Mouse (Mus musculus) liver, embryonic 12.5 days (tissue): ENCODE results near the gene Babam2. TPM values are rescaled to one million over a fixed set of nuclear protein-coding genes. Genes with fewer than 3 reads are reported as not detected.
A peak's percentile ranks its signal among the peaks of the same experiment; 100 is the strongest.
"Not testable (repeated sequence)": the region's sequence is repeated elsewhere in the genome, so short reads cannot be mapped to it uniquely, and the experiment has no call there.

Source experiments
- ATAC-seq: fragments of 200-750 bp; cut with Nextera tagmentation; 2 replicates; pipeline ENCODE4 v1.8.0; 2017; ENCODE audit warnings: moderate number of reproducible peaks, mild to moderate bottlenecking, moderate library complexity
- H3K27ac ChIP-seq: fragments of 300-500 bp; sonication (generic); 2 replicates; pipeline ENCODE4 v1.5.1; 2016; ENCODE audit warnings: mild to moderate bottlenecking
- H3K27me3 ChIP-seq: fragments of 300-500 bp; sonication (generic); replicated peaks from 2 replicates; pipeline ENCODE4 v1.6.1; 2016; ENCODE audit warnings: mild to moderate bottlenecking, moderate library complexity
- H3K36me3 ChIP-seq: fragments of 300-500 bp; sonication (generic); 2 replicates; pipeline ENCODE4 v1.6.1; 2016; ENCODE audit warnings: mild to moderate bottlenecking, moderate library complexity
- H3K4me1 ChIP-seq: fragments of 300-500 bp; sonication (generic); 2 replicates; pipeline ENCODE4 v1.6.1; 2016
- H3K4me2 ChIP-seq: fragments of 300-500 bp; sonication (generic); 2 replicates; pipeline ENCODE4 v1.6.1; 2016; ENCODE audit warnings: mild to moderate bottlenecking, moderate library complexity
- H3K4me3 ChIP-seq: fragments of 300-500 bp; sonication (generic); 2 replicates; pipeline ENCODE4 v1.5.1; 2016; ENCODE audit warnings: mild to moderate bottlenecking, moderate library complexity
- H3K9ac ChIP-seq: fragments of 300-500 bp; sonication (generic); 2 replicates; pipeline ENCODE4 v1.6.1; 2016; ENCODE audit warnings: mild to moderate bottlenecking, moderate library complexity
- H3K9me3 ChIP-seq: fragments of 300-500 bp; sonication (generic); replicated peaks from 2 replicates; pipeline ENCODE4 v1.6.1; 2016; ENCODE audit warnings: mild to moderate bottlenecking, moderate library complexity
- WGBS: fragments of 180-500 bp; shearing (Covaris S2); methylation state at CpG from one replicate; pipeline ENCODE4 v1.1.7; 2016; ENCODE audit not compliant: insufficient replicate concordance; 5-methylcytosine and 5-hydroxymethylcytosine counted together
- polyA plus RNA-seq: library from polyadenylated mRNA; unstranded; fragments of >200 nt; fragmentation: Nextera tagmentation; extraction: Ambion mirVana; gene quantifications from 2 replicates; pipeline ENCODE4 v1.2.1, GENCODE M21; 2016

Babam2 gene
- polyA plus RNA-seq, 1 experiment from 2014 or later, result 41.3 TPM

- Histone ChIP-seq H3K27ac (no peak overlapping the region), H3K9me3 (no peaks in the 10 kb centered on the region), H3K9ac (no peak overlapping the region), H3K36me3 (no peaks in the 10 kb centered on the region), H3K4me3 (no peak overlapping the region), H3K4me2 (no peak overlapping the region), H3K27me3 (no peaks in the 10 kb centered on the region), H3K4me1 (no peaks in the 10 kb centered on the region)
- WGBS, result 31% methylated on average over 2 of the region's 2 CpGs
- ATAC-seq, result no peak
These were observed 263.9 kb downstream of the Babam2 start for GRCm38 (mm10) chr5:31961423-31961822.

- no peak overlapping the region for H3K4me2 ChIP-seq
- no peaks in the 10 kb centered on the region for H3K4me1 ChIP-seq
- no peaks in the 10 kb centered on the region for H3K27me3 ChIP-seq
- ATAC-seq, result no peak
- H3K9ac ChIP-seq, result no peak overlapping the region
- 60% methylated on average over 3 of the region's 3 CpGs for WGBS
- H3K9me3 ChIP-seq, result no peaks in the 10 kb centered on the region
- no peak overlapping the region for H3K4me3 ChIP-seq
- H3K27ac ChIP-seq, result no peak overlapping the region
- no peaks in the 10 kb centered on the region for H3K36me3 ChIP-seq
These were observed 264.9 kb downstream of the Babam2 start for GRCm38 (mm10) chr5:31962346-31962745.

GRCm38 (mm10) chr5:31963352-31963751 lies 265.9 kb downstream of the Babam2 start:
- 77% methylated on average over 8 of the region's 8 CpGs for WGBS
- Histone ChIP-seq H3K4me2 (no peak overlapping the region), H3K36me3 (no peaks in the 10 kb centered on the region), H3K27ac (no peak overlapping the region), H3K9ac (no peak overlapping the region), H3K9me3 (no peaks in the 10 kb centered on the region), H3K4me1 (no peaks in the 10 kb centered on the region), H3K4me3 (no peak overlapping the region), H3K27me3 (no peaks in the 10 kb centered on the region)
- ATAC-seq, result no peak

GRCm38 (mm10) chr5:31963851-31964250 lies 266.4 kb downstream of the Babam2 start:
- no peak for ATAC-seq
- no peak overlapping the region for H3K27ac ChIP-seq
- WGBS, result 64% methylated on average over 2 of the region's 2 CpGs

GRCm38 (mm10) chr5:31966741-31967140 lies 269.3 kb downstream of the Babam2 start:
- Histone ChIP-seq H3K36me3 (no peaks in the 10 kb centered on the region), H3K9me3 (no peaks in the 10 kb centered on the region), H3K27ac (no peak overlapping the region), H3K27me3 (no peaks in the 10 kb centered on the region), H3K4me2 (no peak overlapping the region), H3K9ac (no peak overlapping the region), H3K4me1 (no peaks in the 10 kb centered on the region), H3K4me3 (no peak overlapping the region)
- ATAC-seq, result no peak
- 66% methylated on average over 5 of the region's 5 CpGs for WGBS

More at GRCm38 (mm10) chr5:31963851-31964250, 266.4 kb downstream of the Babam2 start:
- Histone ChIP-seq H3K36me3 (no peaks in the 10 kb centered on the region), H3K4me3 (no peak overlapping the region), H3K27me3 (no peaks in the 10 kb centered on the region), H3K4me2 (no peak overlapping the region), H3K9ac (no peak overlapping the region), H3K9me3 (no peaks in the 10 kb centered on the region), H3K4me1 (no peaks in the 10 kb centered on the region)

- Histone ChIP-seq H3K4me3 (no peak overlapping the region), H3K27me3 (no peaks in the 10 kb centered on the region), H3K36me3 (no peaks in the 10 kb centered on the region), H3K9me3 (no peaks in the 10 kb centered on the region), H3K9ac (no peak overlapping the region), H3K27ac (no peak overlapping the region), H3K4me1 (no peaks in the 10 kb centered on the region), H3K4me2 (no peak overlapping the region)
- 0 out of 2 replicates have a peak, but pooled peaks have one; percentile 21 for ATAC-seq
- 74% methylated on average over 4 of the region's 4 CpGs for WGBS
These were observed 270.0 kb downstream of the Babam2 start for GRCm38 (mm10) chr5:31967526-31967925.

GRCm38 (mm10) chr5:31968046-31968506 lies 270.6 kb downstream of the Babam2 start:
- WGBS, result 64% methylated on average over 6 of the region's 6 CpGs
- Histone ChIP-seq H3K4me1 (no peaks in the 10 kb centered on the region), H3K36me3 (no peaks in the 10 kb centered on the region), H3K4me3 (no peak overlapping the region), H3K27ac (peak overlapping the region; percentile 48; the same call in 1 of the 2 replicates), H3K9me3 (no peaks in the 10 kb centered on the region), H3K9ac (no peak overlapping the region), H3K4me2 (no peak overlapping the region), H3K27me3 (no peaks in the 10 kb centered on the region)
- peak; percentile 58 for ATAC-seq

- H3K27ac ChIP-seq, H3K9ac ChIP-seq, H3K27me3 ChIP-seq, H3K4me3 ChIP-seq, H3K9me3 ChIP-seq, H3K4me1 ChIP-seq, H3K36me3 ChIP-seq, ATAC-seq, H3K4me2 ChIP-seq: not testable (repeated sequence)
- WGBS, result no CpG with 5 or more reads among the region's 1 CpGs
These were observed 274.9 kb downstream of the Babam2 start for GRCm38 (mm10) chr5:31972416-31972815.

GRCm38 (mm10) chr5:31974614-31975168 lies 277.2 kb downstream of the Babam2 start:
- WGBS, result 61% methylated on average over 3 of the region's 3 CpGs
- Histone ChIP-seq H3K36me3 (no peaks in the 10 kb centered on the region), H3K4me1 (no peaks in the 10 kb centered on the region), H3K9ac (no peak overlapping the region), H3K9me3 (no peaks in the 10 kb centered on the region), H3K4me3 (no peak overlapping the region), H3K27me3 (no peaks in the 10 kb centered on the region), H3K27ac (no peak overlapping the region), H3K4me2 (no peak overlapping the region)
- ATAC-seq, result no peak

- no peaks in the 10 kb centered on the region for H3K27me3 ChIP-seq
- H3K4me2 ChIP-seq, result no peak overlapping the region
- ATAC-seq, result no peak
- WGBS, result 62% methylated on average over 5 of the region's 5 CpGs
- H3K9ac ChIP-seq, result no peak overlapping the region
- no peak overlapping the region for H3K27ac ChIP-seq
- no peaks in the 10 kb centered on the region for H3K4me1 ChIP-seq
- no peak overlapping the region for H3K4me3 ChIP-seq
- H3K36me3 ChIP-seq, result no peaks in the 10 kb centered on the region
- H3K9me3 ChIP-seq, result no peaks in the 10 kb centered on the region
These were observed 284.6 kb downstream of the Babam2 start for GRCm38 (mm10) chr5:31982061-31982460.

- H3K27me3 ChIP-seq, result no peaks in the 10 kb centered on the region
- H3K4me2 ChIP-seq, result no peak overlapping the region
- H3K36me3 ChIP-seq, result no peaks in the 10 kb centered on the region
- H3K9ac ChIP-seq, result no peak overlapping the region
- no peaks in the 10 kb centered on the region for H3K9me3 ChIP-seq
- no peak overlapping the region for H3K4me3 ChIP-seq
- no peaks in the 10 kb centered on the region for H3K4me1 ChIP-seq
- H3K27ac ChIP-seq, result no peak overlapping the region
- WGBS, result 79% methylated on average over 7 of the region's 7 CpGs
- ATAC-seq, result no peak
These were observed 285.7 kb downstream of the Babam2 start for GRCm38 (mm10) chr5:31983161-31983560.

GRCm38 (mm10) chr5:31983817-31984368 lies 286.4 kb downstream of the Babam2 start:
- H3K4me3 ChIP-seq, result no peak overlapping the region
- no peak overlapping the region for H3K9ac ChIP-seq
- no peaks in the 10 kb centered on the region for H3K9me3 ChIP-seq
- H3K27me3 ChIP-seq, result no peaks in the 10 kb centered on the region
- WGBS, result 55% methylated on average over 2 of the region's 2 CpGs
- H3K36me3 ChIP-seq, result no peaks in the 10 kb centered on the region
- H3K4me2 ChIP-seq, result no peak overlapping the region
- H3K4me1 ChIP-seq, result no peaks in the 10 kb centered on the region
- no peak for ATAC-seq
- H3K27ac ChIP-seq, result no peak overlapping the region
